Mouse (Mus musculus) cerebellum, adult (tissue): Measurements from ENCODE around the gene Dapk1.

Source experiments
- ATAC-seq: cut with Nextera tagmentation; 2 replicates; pipeline ENCODE4 v1.9.2; 2017; ENCODE audit warnings: mild to moderate bottlenecking, moderate library complexity, mixed read lengths; ENCODE audit not compliant: insufficient number of reproducible peaks, low FRiP score, low TSS enrichment

The Dapk1 gene

DNA sequence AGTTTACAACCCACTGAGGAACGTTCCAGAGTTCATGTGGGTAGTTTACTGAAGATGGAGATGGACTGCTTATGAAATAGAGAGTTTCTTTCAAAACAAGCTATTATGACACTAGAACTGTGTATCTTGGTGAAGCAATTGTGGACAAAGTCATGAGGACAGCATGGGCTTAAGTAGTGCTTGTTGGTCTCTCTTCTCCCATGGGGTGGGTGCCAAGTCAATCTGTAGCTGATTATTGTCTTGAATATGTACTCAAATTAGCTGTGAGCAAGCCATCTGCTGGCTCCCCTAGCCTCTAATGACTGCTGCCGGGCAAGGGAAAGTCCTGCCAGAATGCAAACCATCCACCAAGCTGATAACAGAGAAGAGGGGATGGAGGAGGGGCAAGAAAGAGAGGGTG lies 58.3 kb downstream of the Dapk1 start:
- no peak for ATAC-seq

DNA sequence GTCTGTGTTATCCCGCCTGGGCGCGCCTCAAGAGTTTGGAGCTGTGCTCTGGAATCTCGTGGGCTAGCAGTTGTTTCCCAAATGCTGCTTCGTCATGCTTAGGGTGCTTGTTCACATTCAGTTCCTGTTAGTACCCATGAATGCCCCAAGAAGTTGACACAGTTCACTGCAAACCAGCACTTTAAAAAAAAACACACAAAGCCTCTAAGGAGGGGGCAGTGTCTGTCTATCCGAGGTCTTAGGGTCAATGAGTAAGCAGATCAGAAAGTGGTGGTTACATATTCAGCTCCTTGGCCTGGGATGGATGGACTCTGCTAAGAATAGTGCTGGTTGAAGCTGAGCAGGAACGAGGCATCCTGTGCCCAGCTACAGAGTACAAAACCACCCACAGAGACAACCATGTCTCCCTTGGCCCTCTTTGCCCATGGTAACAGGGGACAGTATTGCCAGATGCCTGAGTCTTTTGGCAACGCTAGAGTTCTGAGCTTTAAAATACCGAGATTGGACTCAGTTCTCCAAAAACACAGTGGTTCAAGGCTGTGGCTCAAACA lies 59.0 kb downstream of the Dapk1 start:
- no peak for ATAC-seq

DNA sequence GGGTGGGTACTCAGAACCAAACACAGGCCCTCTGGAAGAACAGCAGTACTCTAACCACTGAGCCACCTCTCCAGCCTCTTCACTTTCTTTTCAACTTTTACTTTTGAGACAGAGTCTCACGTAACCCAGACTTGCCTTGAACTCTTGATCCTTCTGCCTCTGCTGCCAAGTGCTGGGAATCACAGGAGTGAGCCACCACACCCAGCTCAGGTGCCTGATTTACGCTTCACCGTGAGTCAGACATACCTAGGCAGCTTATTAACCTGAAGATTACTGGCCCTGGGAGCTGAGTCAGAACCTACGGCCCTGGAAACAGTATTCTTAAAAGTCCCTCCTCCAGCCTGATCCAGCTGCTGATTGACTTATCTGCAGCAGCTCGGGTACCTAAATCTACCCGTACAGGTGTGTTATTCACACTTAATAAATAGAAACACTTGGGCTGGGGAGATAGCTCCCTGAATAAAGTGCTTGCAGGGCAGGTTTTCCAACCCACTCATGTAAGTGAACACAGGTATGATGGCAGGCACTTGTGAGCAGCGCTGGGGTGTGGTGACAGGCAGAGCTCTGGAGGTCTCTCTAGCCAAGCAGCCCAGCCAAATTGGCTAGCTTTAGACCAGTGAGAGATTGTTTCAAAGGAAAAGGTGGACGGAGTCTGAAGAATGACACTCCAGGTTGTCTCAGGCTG lies 60.9 kb downstream of the Dapk1 start:
- ATAC-seq = no peak

DNA sequence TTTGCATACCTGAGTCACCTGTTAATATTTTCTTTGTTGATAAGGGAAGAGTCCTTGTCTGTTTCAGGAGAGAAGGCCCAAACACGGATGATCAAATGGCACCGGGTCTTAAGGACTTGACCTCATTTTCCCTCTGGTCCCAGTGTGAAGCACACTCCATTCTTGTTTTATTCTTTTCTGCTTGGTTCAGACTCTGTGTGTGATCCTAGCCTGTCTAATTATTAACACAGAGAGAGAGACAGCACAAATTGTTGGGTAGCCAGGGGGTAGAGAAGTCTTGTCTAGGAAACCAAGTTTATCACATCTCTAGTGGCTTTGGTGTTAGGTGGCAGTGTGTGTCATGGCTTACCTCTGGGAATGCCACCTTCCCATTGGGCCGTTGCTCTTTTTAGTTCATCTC lies 62.3 kb downstream of the Dapk1 start:
- no peak for ATAC-seq

DNA sequence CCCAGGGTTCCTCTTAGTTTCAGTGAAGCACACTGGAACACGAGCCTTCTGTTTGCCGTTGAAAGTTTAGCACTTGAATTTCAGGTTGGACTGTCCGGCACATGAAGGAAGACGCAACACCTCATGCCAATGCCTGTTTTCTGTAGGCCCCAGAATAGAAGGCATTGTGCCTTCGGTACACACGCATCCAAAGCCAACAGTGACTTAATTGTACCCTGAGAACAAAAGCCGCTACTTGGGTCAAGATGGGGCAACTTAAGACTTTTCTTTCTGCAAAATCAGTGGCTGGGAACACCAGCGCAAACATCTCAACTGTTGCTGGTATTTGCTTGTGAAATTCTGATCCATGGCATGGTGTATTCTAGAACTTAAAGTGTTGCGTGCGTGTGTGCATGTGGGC lies 63.1 kb downstream of the Dapk1 start:
- no peak for ATAC-seq

DNA sequence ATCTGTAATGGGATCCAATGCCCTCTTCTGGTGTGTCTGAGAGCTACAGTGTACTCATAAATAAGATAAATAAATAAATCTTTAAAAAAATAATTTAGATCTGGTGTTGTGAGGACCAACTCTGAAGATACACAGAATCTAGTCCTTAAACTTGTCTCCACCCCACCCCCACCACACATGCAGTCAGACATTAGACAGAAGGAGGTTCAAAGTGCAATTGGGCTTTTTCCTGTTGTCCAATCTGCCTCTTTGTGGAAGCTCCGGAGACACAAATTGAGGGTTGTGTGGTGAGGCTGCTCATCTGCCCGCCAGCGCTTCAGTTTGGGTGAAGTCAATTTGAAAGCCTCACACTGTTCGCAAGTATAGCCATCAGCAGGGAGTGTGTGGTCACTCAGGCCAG lies 63.7 kb downstream of the Dapk1 start:
- no peak for ATAC-seq

DNA sequence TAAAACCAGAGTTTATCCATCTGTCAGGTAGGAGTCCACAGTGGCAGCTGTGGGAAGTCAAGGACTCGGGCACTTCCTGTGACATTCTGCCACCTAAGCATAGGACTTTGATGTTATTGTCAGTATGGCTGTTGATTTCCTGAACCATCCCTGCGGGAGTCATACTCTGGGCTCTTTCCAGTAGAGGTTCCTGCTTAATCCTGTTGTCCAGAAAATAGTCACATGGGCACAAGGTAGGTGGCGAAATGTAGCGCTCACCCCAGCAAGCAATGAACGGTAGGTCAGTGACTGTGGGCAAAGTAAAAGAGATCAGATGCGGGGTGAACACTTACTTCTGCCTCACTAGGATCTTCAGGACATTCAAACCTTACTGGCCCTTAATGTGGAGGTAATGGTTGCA lies 66.3 kb downstream of the Dapk1 start:
- ATAC-seq = no peak

DNA sequence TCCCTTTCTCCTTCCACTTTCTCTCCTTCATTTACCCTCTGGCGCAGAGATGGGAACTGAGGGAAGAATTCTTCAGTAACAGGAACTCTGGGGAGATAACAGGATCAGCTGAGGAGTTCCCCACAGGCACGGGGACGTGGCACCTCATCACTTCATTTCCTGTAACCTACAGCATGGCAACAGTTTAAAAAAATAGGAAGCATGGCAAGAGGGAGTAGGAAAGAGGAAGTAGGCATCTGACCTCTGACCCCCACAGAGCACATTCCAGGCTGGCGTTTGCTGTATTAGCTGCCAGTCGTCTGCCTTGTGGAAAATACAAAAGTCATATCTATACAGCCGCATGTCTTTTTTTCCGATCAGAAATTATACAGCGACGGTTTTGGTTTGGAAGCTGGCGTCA lies 68.9 kb downstream of the Dapk1 start:
- ATAC-seq = no peak

DNA sequence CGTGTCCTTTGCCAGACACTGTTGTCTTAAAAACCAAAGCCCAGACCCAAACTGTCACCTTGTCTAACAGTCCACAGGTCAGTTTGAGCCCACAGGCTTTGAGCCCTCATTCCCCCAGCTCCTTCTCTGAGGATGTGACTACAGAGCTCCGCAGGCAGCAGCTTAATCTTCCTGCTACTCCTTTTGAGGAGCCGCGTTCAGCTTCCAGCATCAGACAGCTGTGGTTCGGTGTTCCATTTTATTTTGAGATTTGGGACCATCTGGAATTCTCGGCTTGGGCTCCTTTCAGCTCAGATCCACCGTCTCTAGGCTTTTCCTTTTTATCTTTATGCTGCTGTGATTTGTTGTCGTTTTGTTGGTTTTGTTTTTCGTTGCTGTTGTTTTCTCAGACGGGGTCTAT lies 69.5 kb downstream of the Dapk1 start:
- ATAC-seq = no peak

DNA sequence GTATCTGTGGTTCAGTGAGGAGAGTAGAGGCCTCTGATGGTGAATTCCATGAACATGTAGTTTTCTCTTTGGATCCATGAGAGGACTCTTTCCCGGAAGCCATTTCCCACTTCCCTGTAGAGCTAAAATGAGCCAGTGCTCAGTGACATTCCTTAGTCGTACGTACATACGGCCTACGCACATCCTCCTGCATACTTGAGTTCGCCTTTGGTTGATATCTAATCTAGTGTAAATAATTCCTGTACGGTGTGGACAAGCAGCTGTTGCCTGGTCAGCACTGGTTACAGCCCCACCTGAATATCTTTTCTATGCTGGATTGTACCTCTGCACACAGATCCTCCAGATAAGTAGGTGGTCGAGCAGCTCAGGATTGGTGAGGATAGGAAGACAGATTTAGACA lies 70.5 kb downstream of the Dapk1 start:
- no peak for ATAC-seq

DNA sequence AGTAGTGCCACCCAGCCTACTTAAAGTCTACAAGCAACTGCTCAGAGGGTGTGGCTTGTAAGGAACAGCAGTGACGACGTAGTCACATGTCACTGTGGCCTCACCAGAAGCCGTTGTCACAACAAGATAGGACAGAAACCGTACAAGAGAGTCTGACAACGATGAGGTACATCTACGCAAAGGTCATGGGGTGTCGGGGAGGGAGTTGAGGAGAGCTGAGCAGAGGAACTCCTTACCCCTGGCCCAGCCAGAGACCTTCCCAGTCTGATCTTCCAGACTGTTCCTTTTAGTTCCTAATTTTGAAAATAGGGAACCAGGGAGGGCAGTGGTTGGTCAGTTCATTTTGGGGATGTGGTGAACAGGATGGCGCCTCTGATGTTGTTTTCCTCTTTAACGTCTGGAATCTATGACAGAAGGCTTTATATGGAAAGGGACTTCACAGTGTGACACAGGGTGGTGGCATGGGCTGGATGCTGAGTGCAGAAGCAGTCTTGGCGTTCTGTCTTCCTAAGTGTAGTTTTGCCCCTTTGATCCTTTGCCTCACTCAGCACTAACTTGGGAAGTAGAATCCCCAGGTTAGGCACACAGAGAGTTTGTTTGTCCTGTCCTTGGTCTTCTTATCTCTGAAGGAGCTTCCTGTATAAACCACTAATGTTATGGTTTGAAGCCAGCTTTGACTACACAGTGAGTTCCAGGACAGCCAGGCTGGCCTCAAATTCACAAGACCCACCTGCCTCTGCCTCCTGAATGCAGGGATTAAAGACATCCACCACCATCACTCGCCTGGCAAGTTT lies 71.3 kb downstream of the Dapk1 start:
- ATAC-seq = no peak

DNA sequence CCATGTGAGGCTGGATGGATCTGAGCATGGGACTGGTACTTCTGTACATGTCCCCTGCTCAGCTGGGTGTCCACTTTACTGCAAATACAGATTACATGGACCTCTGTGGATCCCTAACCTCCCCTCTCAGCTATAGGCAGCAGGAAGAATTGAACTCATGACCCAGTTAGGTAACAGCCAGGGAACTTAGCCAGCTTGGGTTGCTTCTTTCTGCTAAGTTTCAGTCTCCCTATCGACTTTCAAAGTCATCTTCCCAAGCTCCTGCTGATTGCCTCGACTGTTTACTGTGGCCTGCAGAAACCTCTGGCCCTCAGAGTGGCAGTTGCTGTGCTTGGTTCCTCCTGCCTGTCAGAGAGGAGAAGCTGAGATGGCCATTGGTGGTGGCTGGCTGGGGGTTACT lies 72.6 kb downstream of the Dapk1 start:
- no peak for ATAC-seq

DNA sequence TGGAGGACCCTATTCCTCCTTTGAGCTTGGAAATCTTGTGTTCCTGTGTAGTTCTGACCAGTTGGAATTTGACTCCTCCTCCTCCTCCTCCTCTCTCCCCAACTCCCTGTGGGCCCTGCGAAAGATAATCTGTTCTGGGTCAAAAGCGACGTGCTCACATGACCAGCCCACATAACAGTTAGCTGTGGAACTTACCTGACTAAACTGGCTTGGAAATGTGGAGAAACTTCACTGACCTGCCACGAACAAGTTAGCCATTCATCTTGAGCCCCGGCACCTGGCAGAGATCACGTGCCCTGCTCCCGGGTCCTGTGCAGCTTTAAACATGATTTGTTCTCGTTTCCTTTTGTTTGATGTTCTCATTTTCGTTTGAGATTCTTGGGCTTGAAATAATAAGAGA lies 73.2 kb downstream of the Dapk1 start:
- no peak for ATAC-seq

DNA sequence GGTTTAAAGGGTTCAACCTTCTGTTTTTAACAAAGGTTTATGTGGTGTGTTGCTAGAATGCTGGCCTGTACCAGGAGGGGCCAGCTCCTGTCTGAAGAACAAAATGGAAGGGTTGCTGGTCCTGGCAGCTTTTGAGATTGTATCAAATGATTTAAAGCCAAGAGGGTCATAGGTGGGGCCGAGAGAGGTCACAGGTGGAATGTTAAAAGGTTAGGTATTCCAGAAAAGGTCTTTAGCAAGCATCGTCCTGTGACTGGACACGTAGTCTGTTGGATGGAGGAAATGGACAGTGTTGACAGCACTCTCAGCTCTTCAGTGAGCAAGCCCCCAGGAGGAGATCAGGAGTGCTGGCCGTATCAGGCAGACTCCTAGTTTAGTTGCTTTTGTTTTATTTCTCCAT lies 73.7 kb downstream of the Dapk1 start:
- no peak for ATAC-seq

DNA sequence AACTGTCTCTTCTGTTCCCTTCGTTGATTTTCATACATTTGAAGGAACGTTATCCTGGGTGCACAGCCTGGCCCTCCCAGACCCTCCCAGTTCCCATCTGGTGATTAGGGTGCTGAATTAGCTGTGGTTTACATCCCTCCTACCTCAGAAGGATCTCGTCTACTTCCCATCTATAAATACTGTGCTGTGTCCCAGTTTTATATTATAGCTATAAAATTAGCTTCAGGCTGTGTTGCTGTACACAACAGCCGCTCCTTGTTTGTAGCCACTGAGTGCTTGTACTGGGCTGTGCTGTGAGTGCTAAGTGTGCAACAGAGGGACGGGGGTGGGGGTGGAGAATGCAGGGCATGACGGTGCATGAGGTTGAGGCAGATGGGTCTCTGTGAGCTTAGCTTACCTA lies 77.2 kb downstream of the Dapk1 start:
- no peak for ATAC-seq

DNA sequence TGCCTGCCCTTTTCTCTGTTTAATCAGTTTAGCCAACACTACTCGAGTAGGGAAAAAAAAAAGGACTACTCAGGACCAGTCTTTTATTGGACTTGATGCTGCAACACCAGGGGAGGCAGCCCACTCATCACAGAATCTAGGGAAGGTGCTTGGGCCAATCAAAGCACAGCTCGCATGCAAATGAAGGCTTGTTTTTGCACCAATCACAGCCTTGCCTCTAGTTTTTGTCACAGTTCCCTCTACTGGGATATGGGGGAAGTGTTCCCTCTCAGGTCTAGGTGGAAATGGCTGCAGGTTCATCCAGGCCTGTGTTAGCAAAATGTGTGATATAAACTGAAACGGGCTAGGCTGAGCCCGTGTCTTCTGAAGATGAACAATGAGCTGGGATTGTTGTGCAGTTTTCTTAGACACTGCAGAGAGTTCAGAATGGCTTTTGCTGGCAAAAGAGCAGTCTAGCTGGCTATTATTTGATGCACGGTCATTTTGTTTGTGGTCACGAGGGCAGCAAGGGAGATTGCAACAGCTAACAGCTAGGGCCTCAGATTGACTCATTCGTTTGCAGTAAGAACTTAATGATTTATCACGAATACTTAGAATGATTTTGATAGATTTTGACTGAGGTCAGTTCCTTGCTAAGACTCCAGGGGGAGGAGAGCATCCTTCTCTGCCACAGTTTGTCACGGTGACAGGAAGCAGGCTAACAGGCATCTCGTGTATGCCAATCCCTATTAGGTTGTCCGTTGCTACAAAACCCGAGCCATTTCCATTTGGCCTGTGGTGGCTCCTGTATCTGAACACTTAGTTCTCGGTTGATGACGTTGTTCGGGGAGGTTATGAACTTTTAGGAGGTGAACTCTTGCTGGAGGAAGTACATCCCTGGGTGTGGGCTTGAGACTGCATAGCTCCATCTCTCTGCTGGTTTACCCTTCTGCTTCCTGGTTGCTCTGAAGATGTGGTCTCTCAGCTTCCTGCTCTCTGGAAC lies 81.3 kb downstream of the Dapk1 start:
- no peak for ATAC-seq

DNA sequence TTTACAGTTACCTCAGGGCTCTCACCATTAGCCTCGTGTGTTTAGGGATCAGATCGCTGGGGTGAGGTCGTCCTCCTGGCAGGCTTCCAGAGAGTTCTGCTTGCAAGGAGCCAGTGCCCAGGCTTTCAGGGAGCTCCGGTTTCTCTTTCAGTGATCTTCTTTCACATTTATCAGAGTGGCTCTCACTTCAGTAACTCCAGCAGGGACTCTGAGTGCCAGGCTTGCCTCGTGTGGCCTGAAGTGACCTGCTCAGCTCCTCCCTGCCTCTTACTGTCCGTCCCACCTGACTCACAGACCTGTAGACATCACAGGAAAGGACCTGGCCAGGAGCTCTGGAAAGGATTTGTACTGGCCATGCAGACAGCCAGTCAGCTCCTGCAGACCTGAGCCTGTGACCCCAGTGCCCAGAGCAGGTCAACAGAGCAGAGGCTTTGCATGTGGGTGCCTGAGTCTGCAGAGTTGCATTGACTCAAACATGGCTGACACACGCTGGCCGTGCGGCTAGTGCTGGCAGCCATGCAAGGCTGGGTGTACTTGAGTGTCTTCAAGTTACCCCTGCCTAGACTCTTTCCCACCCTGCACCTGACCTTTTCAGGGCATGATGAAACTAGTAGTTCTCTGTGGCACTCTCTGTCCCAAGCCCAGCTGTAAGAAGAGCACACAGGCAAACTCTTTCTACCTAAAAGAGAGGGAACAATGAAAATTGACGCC lies 82.5 kb downstream of the Dapk1 start:
- ATAC-seq = no peak

DNA sequence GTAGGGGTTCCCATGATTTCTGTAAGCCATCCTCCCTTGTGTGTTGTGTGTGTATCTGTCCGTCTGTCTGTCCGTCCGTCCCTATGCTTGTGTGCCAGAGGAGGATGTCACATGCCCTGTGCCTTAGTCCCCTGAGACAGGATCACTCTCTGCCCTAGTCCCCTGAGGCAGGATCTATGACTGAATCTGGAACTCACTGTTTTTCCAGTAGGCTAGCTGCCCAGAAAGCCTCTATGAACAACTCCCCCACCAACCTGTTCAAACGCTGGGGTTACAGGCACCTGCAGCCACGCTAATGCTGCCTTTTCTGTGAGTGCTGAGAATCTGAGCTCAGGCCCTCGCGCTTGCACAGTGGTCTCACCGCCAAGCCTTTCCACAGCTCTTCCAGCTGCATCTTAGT lies 83.1 kb downstream of the Dapk1 start:
- no peak for ATAC-seq

DNA sequence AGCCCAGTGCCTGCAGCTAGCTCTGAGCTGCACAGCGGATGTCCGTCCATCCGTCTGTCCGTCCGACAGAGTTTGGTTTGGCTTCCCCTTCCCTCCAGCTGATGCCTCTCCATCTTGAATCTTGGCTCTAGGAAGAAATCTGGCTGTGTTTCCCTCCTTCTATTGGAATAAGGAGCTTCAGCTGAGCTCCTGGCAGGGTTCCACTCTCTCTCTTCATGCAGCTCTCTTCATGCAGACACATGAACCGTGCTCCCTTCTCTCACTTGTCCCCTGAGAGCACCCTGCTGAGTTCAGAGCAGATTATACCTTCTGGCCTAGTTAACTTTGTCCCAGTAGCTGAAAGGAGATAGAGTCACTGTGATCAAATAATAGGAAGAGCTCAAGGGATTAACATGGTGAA lies 83.5 kb downstream of the Dapk1 start:
- 0 out of 2 replicates have a peak, but pooled peaks have one; percentile 4 for ATAC-seq

DNA sequence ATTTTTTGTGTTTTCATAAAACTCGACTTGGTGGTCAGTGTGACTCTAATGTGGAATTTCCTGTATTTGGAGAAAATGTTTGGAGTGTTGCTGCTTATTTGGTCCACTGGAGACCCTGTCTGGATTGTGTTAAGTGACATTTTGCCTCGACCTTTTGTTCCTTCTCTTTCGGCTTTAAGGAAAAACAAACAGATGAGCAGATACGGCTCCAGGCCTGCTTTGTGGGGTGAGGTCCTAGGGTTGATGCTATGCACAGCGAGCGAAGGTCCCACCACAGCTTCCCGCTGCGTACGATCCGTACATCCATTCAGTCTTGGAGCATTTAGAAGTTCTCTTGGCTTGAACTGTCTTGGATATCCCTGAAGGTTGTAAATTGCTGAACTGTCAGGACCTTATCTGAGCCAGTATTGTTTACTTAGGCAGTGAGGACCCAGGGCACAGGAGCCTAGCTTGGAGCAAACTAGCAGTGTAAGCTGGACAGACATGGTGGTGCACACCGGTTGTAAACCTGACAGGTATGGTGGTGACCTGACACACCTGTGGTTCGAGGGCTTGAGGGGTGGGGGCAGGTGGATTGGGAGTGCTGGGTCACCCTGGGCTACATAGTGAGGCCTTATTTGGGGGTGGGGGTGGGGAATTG lies 84.4 kb downstream of the Dapk1 start:
- ATAC-seq = no peak
